Mouse (Mus musculus) brain, embryonic 14.5 days (tissue): ENCODE data around the gene Lrrc8e. TPM values are rescaled to one million over a fixed set of nuclear protein-coding genes. Genes with fewer than 3 reads are reported as not detected.

ENCODE experiments used
- DNase-seq: peaks from one replicate; pipeline ENCODE4 v3.0.0-alpha.2; 2011; ENCODE audit warnings: low read depth
- CTCF ChIP-seq: fragments of 200-500 bp; IDR thresholded peaks from 2 replicates; pipeline ENCODE4 v1.5.1; 2012; ENCODE audit warnings: inconsistent platforms, mild to moderate bottlenecking, moderate library complexity, borderline replicate concordance; ENCODE audit not compliant: insufficient read depth, insufficient read length; ENCODE audit errors: extremely low read depth
- POLR2A ChIP-seq: fragments of 200-500 bp; IDR thresholded peaks from 2 replicates; pipeline ENCODE4 v1.6.1; 2012; ENCODE audit warnings: mild to moderate bottlenecking, inconsistent platforms, borderline replicate concordance; ENCODE audit not compliant: poor library complexity, insufficient read depth, insufficient read length, severe bottlenecking; ENCODE audit errors: extremely low read depth
- polyA plus RNA-seq: library from polyadenylated mRNA; depleted of rRNA; stranded (reverse); fragments of >200 nt; gene quantifications from 2 replicates; pipeline ENCODE4 v1.2.3, GENCODE M21; 2012

Gene Lrrc8e
- polyA plus RNA-seq, 1 experiment, result not detected

DNA sequence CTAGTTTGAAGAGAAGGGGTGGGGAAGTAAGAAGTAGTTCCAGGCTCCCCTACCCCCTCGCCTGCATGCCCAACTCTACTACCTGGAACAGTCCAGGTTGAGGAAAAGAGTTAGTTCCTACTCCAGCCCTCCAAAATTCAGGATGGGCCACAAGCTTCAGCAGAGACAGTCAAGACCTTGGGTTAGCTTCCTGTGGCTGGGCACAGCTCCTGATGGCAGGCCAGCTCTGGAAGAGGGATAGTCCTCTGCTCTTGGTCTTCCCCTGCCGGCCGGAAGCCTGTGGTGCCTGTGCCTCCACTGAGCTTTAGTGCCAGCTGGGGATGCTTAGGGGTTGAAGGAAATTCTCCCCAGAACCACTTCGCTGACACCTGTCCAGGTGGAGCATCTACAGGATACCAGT, 304 bp upstream of the Lrrc8e start:
- no peak for DNase-seq
- TF ChIP-seq CTCF (no peak), POLR2A (no peak)

DNA sequence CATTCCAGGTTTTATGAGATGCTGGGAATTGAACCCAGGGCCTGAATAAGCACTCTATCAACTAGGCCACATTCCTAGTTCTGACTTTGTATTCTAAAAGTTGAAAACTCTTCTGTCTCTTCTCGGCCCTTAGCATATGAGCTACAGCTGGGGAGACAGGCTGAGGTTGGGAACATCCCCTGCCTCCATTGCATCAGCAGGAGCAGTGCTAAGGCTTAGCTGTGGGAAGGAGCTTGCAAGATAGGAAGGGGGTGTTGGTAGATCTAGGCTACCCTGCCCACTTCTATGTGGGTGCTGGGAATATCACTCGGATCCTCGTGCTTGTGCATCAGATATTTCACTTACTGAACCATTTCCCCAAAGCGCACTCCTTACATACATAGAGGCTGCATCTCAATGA, 1.3 kb downstream of the Lrrc8e start:
- TF ChIP-seq POLR2A (no peak), CTCF (no peak)
- no peak for DNase-seq

- TF ChIP-seq CTCF (no peak), POLR2A (no peak)
- no peak for DNase-seq
Measured at GRCm38 (mm10) chr8:4229784-4230183, 3.2 kb downstream of the Lrrc8e start.

- no peak for DNase-seq
- TF ChIP-seq POLR2A, result no peak
- TF ChIP-seq CTCF, result no peak
Measured at GRCm38 (mm10) chr8:4230612-4231351, 4.2 kb downstream of the Lrrc8e start.

DNA sequence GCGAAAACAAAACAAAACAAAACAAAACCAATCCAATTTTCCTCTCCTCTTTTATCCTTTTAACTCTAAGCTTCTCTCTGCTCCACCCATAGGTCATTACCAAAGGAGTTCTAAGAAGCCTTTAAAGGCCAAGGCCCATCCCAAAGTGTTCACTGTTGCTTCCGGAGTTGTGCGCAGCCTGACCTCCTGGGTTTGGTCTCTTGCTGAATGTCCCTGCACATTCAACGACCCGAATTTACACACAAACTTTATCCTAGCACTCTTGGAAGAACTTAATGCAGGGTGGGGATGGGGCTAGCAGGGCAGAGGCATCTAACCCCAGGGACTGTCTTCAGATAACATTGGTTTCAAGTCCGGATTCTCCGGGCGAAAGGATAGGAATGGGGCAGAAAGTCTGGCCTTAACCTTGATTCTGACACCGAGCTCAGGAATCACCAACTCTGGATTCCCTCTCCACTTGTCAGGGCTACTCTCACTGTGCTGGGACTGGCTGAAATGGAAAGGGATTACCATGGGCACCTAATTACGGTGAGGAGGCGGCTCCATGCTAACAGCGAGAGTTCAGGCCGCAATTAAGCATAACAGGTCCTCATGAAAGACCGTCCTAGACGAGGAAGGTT, 11.3 kb downstream of the Lrrc8e start:
- TF ChIP-seq CTCF, result no peak
- no peak for DNase-seq

DNA sequence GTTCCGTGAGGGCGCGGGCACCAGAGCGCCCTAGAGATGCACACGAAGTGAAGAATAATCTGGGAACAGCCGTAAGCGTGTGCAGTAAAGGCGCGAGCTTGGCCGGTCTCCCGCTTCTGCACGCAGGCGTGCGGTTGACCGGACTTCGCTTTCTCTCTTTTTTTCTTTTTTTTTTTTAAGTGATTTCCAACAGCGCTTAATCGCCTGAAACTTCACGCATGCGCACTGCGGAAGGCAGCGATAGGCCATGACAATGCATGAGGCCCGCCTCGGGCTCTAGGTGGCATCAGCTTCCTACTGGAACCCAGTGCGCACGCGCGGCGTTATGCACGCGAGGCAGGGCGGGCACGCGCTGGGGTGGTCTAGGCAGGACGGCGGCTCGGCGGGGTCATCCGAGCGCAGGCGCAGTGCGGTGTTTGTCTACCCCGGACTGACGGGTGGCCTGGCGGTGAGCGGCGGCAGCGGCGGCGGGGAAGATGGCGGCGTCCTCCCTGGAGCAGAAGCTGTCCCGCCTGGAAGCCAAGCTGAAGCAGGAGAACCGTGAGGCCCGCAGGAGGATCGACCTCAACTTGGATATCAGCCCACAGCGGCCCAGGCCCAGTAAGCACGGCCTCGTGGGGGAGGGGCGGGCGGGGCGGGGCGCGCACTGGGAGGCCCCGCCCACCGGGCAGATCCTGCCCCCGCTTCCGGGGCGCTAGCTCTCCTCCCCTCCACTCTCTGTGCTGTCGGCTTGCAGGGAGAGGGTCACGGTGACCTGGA, 12.0 kb downstream of the Lrrc8e start, which contains the start of the genes Map2k7 and Gm49320:
Map2k7 (plus strand) TSS at position 307 of the 759 bp plus-strand sequence.
Gm49320 (plus strand) TSS at position 432 of the 759 bp plus-strand sequence.
- peak; percentile 100 for DNase-seq
- TF ChIP-seq POLR2A (peak; percentile 58), CTCF (peak; percentile 55)

GRCm38 (mm10) chr8:4239193-4239890, 12.7 kb downstream of the Lrrc8e start:
- no peak for TF ChIP-seq POLR2A
- TF ChIP-seq CTCF, result no peak
- DNase-seq, result no peak

GRCm38 (mm10) chr8:4245061-4245460, 18.4 kb downstream of the Lrrc8e start:
- TF ChIP-seq POLR2A (no peak), CTCF (no peak)
- no peak for DNase-seq

DNA sequence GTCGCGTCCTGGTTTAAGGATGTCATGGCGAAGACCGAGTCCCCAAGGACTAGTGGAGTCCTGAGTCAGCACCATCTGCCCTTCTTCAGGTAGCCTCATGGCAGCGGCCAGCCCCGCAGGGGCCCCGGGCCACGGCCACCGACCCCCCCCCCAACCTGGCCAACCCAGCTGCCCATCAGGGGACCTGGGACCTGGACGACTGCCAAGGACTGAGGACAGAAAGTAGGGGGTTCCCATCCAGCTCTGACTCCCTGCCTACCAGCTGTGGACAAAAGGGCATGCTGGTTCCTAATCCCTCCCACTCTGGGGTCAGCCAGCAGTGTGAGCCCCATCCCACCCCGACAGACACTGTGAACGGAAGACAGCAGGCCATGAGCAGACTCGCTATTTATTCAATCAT, 19.1 kb downstream of the Lrrc8e start:
- DNase-seq, result no peak
- TF ChIP-seq CTCF, result no peak
- TF ChIP-seq POLR2A, result no peak

- TF ChIP-seq POLR2A (no peak), CTCF (no peak)
- no peak for DNase-seq
Measured at GRCm38 (mm10) chr8:4247241-4247640, 20.6 kb downstream of the Lrrc8e start.
